Mouse (Mus musculus) embryonic facial prominence, embryonic 15.5 days (tissue): ENCODE measurements at regions not wholly inside any gene's neighbourhood (a gene's known extent, or its start where the extent isn't known, plus 50 kb on each side); places are given as distances from the start of the nearest gene placed in this dataset.
"Not testable (repeated sequence)": the region's sequence is repeated elsewhere in the genome, so short reads cannot be mapped to it uniquely, and the experiment has no call there.

ENCODE experiments used
- ATAC-seq: fragments of 200-750 bp; cut with Nextera tagmentation; 2 replicates; pipeline ENCODE4 v1.8.0; 2017; ENCODE audit warnings: low read depth, moderate TSS enrichment; ENCODE audit not compliant: insufficient number of reproducible peaks, low FRiP score, low TSS enrichment
- H3K27ac ChIP-seq: fragments of 300-500 bp; sonication (generic); replicated peaks from 2 replicates; pipeline ENCODE4 v1.5.1; 2015; ENCODE audit warnings: mild to moderate bottlenecking, inconsistent platforms
- H3K27me3 ChIP-seq: fragments of 300-500 bp; sonication (generic); 2 replicates; pipeline ENCODE4 v1.6.1; 2015; ENCODE audit warnings: inconsistent platforms
- H3K36me3 ChIP-seq: fragments of 300-500 bp; sonication (generic); 2 replicates; pipeline ENCODE4 v1.6.1; 2015; ENCODE audit warnings: mild to moderate bottlenecking, inconsistent platforms
- H3K4me1 ChIP-seq: fragments of 300-500 bp; sonication (generic); 2 replicates; pipeline ENCODE4 v1.6.1; 2015; ENCODE audit warnings: inconsistent platforms
- H3K4me2 ChIP-seq: fragments of 300-500 bp; sonication (generic); replicated peaks from 2 replicates; pipeline ENCODE4 v1.6.1; 2015; ENCODE audit warnings: mild to moderate bottlenecking, inconsistent platforms
- H3K4me3 ChIP-seq: fragments of 300-500 bp; sonication (generic); replicated peaks from 2 replicates; pipeline ENCODE4 v1.5.1; 2015; ENCODE audit warnings: mild to moderate bottlenecking, inconsistent platforms
- H3K9ac ChIP-seq: fragments of 300-500 bp; sonication (generic); 2 replicates; pipeline ENCODE4 v1.6.1; 2015; ENCODE audit warnings: inconsistent platforms
- H3K9me3 ChIP-seq: fragments of 300-500 bp; sonication (generic); replicated peaks from 2 replicates; pipeline ENCODE4 v1.6.1; 2016; ENCODE audit warnings: inconsistent platforms
- WGBS: fragments of 180-500 bp; shearing (Covaris S2); methylation state at CpG from one replicate; pipeline ENCODE4 v1.1.7; 2015; 5-methylcytosine and 5-hydroxymethylcytosine counted together

DNA sequence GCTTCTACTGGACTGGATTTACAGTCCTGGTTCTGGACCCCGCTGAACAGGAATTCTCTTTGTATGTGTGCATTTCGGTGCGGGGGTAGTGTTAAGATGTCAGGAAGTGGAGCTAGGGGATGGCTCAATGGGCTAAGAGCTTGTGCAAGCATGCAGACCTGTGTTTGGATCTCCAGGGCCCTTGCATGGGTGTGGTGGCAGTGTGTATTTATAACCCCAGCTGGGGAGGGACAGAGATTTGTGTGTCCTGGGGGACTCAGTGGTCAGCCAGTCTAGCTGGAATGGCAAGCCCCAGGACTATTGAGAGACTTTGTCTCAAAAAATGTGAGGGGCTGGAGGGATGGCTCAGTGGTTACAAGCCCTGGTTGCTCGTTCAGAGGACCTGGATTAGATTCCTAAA, 95.1 kb upstream of the Gm9887 start:
- H3K36me3 ChIP-seq = no peaks in the 10 kb centered on the region
- no peaks in the 10 kb centered on the region for H3K9me3 ChIP-seq
- no peak overlapping the region for H3K4me3 ChIP-seq
- no peak overlapping the region for H3K4me2 ChIP-seq
- 47% methylated on average over 4 of the region's 4 CpGs for WGBS
- H3K9ac ChIP-seq = no peak overlapping the region
- H3K4me1 ChIP-seq = peaks cover 22% of the 10 kb centered on the region
- no peak overlapping the region; the same call in 1 of the 2 replicates for H3K27ac ChIP-seq
- no peak for ATAC-seq
- H3K27me3 ChIP-seq = no peaks in the 10 kb centered on the region

DNA sequence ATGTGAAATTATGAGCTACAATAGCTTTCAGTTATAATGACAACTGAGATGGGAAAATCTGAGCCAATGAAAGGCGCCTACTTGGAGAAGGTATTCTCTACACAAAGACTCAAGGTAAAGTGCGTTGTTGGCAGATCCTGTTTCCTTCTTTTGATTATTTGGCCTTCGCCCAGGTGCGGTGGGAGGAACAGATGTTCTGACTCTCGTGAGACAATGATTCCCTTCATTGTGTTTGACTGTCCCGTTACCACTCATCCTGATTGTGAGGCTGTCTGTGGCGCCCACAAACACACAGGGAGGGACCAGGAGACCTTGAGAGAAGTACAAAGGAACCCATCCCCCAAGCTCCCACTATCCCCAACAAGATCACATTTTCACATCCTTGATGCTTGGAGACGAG, 92.6 kb upstream of the Gm9887 start:
- Histone ChIP-seq H3K4me1 (peaks cover 30% of the 10 kb centered on the region), H3K4me3 (no peak overlapping the region), H3K4me2 (no peak overlapping the region), H3K9me3 (no peaks in the 10 kb centered on the region), H3K27ac (peak overlapping the region; percentile 29; the same call in 1 of the 2 replicates), H3K9ac (no peak overlapping the region), H3K36me3 (no peaks in the 10 kb centered on the region), H3K27me3 (no peaks in the 10 kb centered on the region)
- no peak for ATAC-seq
- WGBS = 65% methylated on average over 8 of the region's 8 CpGs

DNA sequence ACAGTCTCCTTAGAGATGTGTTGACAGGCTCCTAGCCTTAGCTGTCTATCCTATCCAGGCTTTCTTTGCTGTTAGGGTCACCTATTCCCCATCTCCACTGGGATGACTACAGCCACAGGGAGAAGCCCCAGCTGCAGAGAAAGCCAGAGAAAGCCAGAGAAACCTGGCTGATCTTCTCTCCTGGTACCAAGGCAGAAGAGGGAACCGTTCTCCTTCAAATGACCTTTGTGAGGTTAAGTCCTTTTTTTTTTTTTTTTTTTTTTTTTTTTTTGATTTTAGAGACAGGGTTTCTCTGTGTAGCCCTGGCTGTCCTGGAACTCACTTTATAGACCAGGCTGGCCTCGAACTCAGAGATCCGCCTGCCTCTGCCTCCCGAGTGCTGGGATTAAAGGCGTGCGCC, 91.1 kb upstream of the Gm9887 start:
- H3K9me3 ChIP-seq, H3K9ac ChIP-seq, H3K36me3 ChIP-seq, H3K27me3 ChIP-seq, H3K4me3 ChIP-seq, ATAC-seq, H3K4me2 ChIP-seq: not testable (repeated sequence)
- whole genome bisulfite sequencing = 94% methylated on average over 6 of the region's 6 CpGs
- Histone ChIP-seq H3K27ac (peak overlapping the region; percentile 92), H3K4me1 (peaks cover 38% of the 10 kb centered on the region)

DNA sequence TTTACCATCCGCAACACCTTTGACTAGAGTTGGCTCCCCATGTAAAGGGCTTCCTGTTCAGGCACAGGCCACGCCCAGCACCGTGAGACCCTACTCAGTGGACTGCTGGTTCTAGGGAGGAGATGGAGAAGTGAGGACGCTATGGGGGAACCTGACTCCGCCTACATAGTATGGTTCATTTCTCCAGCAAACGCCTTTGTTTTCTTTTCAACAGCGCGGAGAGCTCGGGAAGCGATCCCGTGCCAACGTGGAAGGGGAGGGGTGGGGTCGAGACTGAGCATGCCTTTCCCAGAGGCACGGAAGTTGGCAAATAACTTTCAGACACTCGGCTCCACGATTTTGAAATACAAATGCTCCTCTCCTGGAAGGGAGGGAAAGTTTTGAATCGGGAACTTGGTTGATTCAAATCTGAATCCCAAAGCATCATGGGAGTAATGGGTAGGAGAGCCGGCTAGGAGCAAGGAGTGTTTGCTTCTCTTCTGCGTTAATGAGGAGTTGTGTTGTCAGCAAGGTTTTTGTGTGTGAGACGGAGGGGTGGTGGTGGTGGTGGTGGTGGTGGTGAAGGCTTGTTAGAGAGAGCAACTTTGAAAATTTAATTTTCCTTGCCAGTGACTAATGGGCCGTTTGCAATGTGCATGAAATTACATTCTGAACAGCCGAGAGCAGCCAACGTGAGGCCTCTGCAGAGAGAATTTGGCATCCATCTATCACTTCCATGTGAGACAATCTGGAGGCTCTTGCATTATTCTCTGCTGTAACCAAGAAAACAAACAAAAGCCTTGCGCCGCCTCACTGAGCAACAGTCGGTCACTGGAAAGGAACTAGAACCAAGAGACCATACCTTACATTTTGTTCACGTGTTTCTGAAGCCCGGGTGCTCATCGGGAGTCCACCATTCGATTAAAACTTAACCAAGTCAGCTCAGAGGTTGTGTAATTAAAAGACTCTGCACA, 89.9 kb upstream of the Gm9887 start:
- WGBS = 13% methylated on average over 30 of the region's 30 CpGs
- peak overlapping the region; percentile 92 for H3K27ac ChIP-seq
- peak; percentile 65 for ATAC-seq
- peak overlapping the region; percentile 59 for H3K4me2 ChIP-seq
- H3K4me3 ChIP-seq = peak overlapping the region; percentile 39
- no peaks in the 10 kb centered on the region for H3K36me3 ChIP-seq
- peaks cover 42% of the 10 kb centered on the region for H3K4me1 ChIP-seq
- no peaks in the 10 kb centered on the region for H3K9me3 ChIP-seq
- H3K9ac ChIP-seq = 0 out of 2 replicates have a peak overlapping the region, but pooled peaks have one; percentile 12
- H3K27me3 ChIP-seq = no peaks in the 10 kb centered on the region

DNA sequence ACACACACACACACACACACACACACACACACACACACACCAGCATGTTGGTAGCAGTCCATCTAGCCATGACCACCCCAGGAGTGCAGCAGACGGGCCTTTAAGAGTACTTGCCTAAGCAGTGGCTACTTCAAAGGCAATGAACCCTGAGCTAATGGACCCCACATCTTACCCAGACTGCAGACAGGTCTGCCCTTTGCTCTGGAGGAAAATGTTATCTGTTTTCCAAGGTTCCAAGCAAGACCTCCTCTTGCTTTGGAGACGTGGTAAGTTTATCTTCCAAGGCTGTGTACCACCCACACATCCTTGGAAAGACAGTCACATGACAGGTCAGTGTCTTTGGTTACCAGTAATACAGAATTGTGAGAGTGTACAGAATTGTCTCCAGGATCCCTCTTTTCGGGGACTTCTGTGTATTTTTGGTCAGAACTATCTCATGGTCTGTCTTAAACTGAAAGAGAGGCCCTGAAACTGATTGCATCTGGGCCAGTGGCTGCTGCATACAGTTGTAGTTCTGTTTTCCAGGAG, 88.4 kb upstream of the Gm9887 start:
- Histone ChIP-seq H3K4me1 (peaks cover 43% of the 10 kb centered on the region), H3K36me3 (no peaks in the 10 kb centered on the region), H3K27ac (no peak overlapping the region; the same call in 1 of the 2 replicates), H3K9ac (no peak overlapping the region), H3K4me3 (no peak overlapping the region), H3K9me3 (no peaks in the 10 kb centered on the region), H3K27me3 (no peaks in the 10 kb centered on the region), H3K4me2 (no peak overlapping the region)
- no peak for ATAC-seq
- WGBS = 76% methylated on average over 3 of the region's 3 CpGs

DNA sequence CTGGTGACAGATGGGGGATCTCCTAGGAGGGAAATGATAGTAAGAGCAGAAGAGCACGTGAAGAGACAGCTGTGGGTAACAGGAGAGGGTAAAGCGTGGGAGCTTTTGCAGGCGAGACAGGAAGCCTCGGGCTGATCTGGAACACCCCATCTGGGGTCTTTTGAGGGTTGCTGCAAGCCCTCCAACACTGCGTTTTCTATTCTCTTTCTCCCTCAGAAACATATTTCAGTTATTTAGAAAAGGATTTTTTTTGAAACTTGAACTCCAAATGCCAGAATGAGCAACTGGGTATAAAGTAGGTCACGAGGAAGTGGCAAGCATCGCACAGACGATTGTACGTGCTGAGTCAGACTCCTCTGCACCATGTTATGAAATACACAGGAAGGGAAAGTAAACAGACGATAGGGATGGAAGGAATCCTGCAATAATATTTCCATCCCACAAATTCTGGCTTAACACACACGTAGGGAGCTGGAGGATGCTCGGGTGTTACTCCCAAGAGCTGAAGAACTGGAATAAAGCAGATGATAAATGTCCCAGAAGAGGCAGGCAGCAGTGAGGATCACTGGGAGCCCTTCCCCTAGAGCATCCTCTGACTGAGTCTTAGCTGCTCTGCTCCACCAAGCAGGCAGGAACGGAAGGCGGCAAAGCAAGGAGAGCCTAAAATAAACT, 86.0 kb upstream of the Gm9887 start:
- Histone ChIP-seq H3K4me2 (no peak overlapping the region), H3K9ac (no peak overlapping the region), H3K9me3 (no peaks in the 10 kb centered on the region), H3K36me3 (no peaks in the 10 kb centered on the region), H3K4me1 (peaks cover 40% of the 10 kb centered on the region), H3K4me3 (no peak overlapping the region), H3K27me3 (no peaks in the 10 kb centered on the region), H3K27ac (peak overlapping the region; percentile 81)
- 25% methylated on average over 14 of the region's 14 CpGs for WGBS
- ATAC-seq = peak; percentile 17; the same call in 1 of the 2 replicates

DNA sequence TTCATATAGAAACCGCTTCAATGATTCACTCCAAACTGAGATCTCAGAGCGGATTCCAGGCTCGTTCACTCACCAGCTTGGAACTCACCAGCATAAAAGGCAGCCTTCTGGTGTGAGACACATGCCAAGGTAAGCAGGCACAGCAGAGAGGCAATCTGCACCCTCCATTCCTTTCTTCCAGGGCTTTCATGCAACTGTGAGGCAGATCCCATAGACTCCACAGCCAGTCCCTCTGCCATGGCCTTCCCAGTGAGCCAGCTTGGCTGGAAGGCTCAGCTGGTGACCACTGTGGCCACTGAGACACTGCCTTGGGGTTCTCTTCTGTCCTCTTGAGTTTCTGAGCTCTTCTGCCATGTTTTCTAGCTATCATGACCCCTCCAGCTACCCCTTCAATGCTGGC, 84.5 kb upstream of the Gm9887 start:
- 79% methylated on average over 3 of the region's 3 CpGs for WGBS
- no peak overlapping the region for H3K4me3 ChIP-seq
- peaks cover 29% of the 10 kb centered on the region for H3K4me1 ChIP-seq
- no peaks in the 10 kb centered on the region for H3K27me3 ChIP-seq
- H3K9ac ChIP-seq = no peak overlapping the region
- no peaks in the 10 kb centered on the region for H3K9me3 ChIP-seq
- no peak overlapping the region for H3K27ac ChIP-seq
- H3K36me3 ChIP-seq = no peaks in the 10 kb centered on the region
- no peak for ATAC-seq
- no peak overlapping the region for H3K4me2 ChIP-seq

DNA sequence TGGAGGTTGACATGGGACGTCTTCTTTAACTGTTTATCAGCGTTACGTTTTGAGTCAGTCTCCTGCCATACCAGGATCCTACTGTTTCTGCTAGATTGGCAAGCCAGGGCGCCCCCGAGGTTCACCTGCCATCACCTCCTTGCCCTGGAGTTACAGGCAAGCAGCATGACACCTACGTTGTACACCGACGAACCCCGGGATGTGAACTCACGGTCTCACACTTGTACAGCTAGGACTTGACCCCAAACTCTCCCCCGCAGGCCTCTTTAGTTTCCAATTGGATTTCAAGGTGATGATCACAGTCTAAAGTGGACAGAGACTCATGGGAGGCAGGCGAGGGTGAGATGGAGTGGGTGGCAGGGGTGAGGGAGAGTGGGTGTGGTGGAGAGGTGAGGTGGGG, 83.9 kb upstream of the Gm9887 start:
- ATAC-seq = no peak
- Histone ChIP-seq H3K4me2 (no peak overlapping the region), H3K27me3 (no peaks in the 10 kb centered on the region), H3K4me3 (no peak overlapping the region), H3K9ac (no peak overlapping the region), H3K9me3 (no peaks in the 10 kb centered on the region), H3K4me1 (peaks cover 24% of the 10 kb centered on the region), H3K36me3 (no peaks in the 10 kb centered on the region), H3K27ac (no peak overlapping the region)
- WGBS = 84% methylated on average over 12 of the region's 12 CpGs

DNA sequence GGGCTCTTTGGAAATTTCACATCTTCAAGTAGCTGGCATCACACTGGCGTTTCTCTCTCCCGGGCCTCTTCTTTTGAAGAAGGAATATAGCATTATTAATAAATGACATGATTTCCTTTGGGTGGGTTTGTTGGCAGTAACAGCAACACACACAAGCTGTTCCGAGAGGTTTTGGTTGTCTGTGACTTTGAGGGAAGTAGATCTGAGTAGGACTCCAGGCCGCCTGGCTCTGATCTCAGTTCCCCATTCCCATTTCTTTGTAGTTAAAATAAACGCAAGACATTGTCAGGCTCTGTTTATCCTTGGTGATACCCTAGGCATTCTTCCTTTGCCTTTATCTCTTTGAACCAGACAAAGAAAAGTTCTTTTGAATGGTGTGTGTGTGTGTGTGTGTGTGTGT, 83.3 kb upstream of the Gm9887 start:
- 61% methylated on average over 5 of the region's 5 CpGs for WGBS
- no peak for ATAC-seq
- H3K4me2 ChIP-seq = no peak overlapping the region

DNA sequence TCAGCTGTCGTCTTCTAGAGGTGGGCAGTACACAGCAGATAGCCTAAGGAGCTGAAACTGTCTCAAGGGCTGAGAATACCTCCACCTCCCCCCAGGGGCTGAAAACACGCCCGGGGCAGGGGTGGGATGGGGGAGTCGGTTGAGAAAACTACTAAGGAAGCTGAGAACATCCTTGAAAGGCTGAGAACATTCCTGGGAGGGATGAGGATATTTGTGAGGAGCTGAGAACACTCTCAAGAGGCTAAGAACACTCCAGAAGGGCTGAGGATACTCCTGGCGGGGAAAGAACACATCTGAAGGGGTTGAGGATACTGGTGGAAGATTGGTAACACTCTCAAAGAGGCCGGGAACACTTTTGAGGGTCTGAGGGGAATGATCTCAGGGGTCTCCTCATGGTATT, 81.3 kb upstream of the Gm9887 start:
- ATAC-seq = no peak
- Histone ChIP-seq H3K27ac (no peak overlapping the region), H3K9ac (no peak overlapping the region), H3K4me1 (peaks cover 21% of the 10 kb centered on the region), H3K9me3 (no peaks in the 10 kb centered on the region), H3K4me2 (no peak overlapping the region), H3K4me3 (no peak overlapping the region), H3K36me3 (no peaks in the 10 kb centered on the region), H3K27me3 (no peaks in the 10 kb centered on the region)
- WGBS = 75% methylated on average over 6 of the region's 6 CpGs

More for the DNA sequence above, 83.3 kb upstream of the Gm9887 start:
- Histone ChIP-seq H3K4me3 (no peak overlapping the region), H3K9ac (no peak overlapping the region), H3K4me1 (peaks cover 24% of the 10 kb centered on the region), H3K9me3 (no peaks in the 10 kb centered on the region), H3K27ac (no peak overlapping the region), H3K36me3 (no peaks in the 10 kb centered on the region), H3K27me3 (no peaks in the 10 kb centered on the region)

DNA sequence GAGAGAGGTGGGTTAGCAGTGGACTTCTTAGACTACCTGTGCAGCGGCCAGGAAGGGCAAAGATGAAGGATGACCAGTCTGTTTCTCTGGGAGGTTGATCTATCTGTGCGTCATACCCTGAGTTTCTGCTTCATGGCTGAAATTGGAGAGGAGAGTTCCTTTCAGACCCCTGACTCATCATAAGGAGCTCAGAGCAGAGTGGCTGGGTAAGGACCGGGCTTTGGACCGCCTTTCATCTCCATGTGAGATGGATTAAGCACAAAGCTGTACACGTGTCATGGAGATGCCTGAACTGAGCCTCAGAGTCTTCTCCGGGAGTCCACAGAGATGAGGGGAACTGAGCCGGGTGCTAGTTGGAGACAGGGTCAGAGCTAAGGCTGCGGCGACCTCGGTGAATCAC, 80.7 kb upstream of the Gm9887 start:
- peaks cover 21% of the 10 kb centered on the region for H3K4me1 ChIP-seq
- no peak overlapping the region for H3K27ac ChIP-seq
- H3K4me3 ChIP-seq = no peak overlapping the region
- no peak overlapping the region for H3K4me2 ChIP-seq
- H3K9ac ChIP-seq = no peak overlapping the region
- H3K9me3 ChIP-seq = no peaks in the 10 kb centered on the region
- 69% methylated on average over 10 of the region's 10 CpGs for WGBS
- no peaks in the 10 kb centered on the region for H3K27me3 ChIP-seq
- ATAC-seq = no peak
- H3K36me3 ChIP-seq = no peaks in the 10 kb centered on the region
